Mouse (Mus musculus): ENCODE measurements around the gene Gapdh. TPM values are rescaled to one million over a fixed set of nuclear protein-coding genes. Genes with fewer than 3 reads are reported as not detected.

Gene Gapdh
- polyA plus RNA-seq, 1 experiment from 2014 or later: 1,103 TPM

GRCm38 (mm10) chr6:125210436-125210835, 44.2 kb upstream of the Gapdh start:
- Histone ChIP-seq H3K9ac (ENCODE audit: low read length) (no peak overlapping the region), H3K36me3 (ENCODE audit: control insufficient read depth, insufficient read depth, low read length) (no peaks in the 10 kb centered on the region), H3K4me3 (ENCODE audit: low read depth, low read length) (no peak overlapping the region), H3K4me2 (replicated peaks; ENCODE audit: low read depth) (no peak overlapping the region), H3K27me3 (ENCODE audit: control insufficient read depth, insufficient read depth, low read length) (no peaks in the 10 kb centered on the region), H3K4me1 (replicated peaks; ENCODE audit: control insufficient read depth, insufficient read depth) (no peaks in the 10 kb centered on the region), H3K27ac (replicated peaks) (no peak overlapping the region), H3K9me3 (ENCODE audit: control insufficient read depth, low read length) (no peaks in the 10 kb centered on the region)
- WGBS: 80% methylated on average over 1 of the region's 1 CpGs
- DNase-seq (ENCODE audit: low spot score): no peak
- no peak for ATAC-seq (ENCODE audit: low FRiP score, low TSS enrichment)
- peak; percentile 40 for TF ChIP-seq CTCF (IDR thresholded peaks at IDR 0.05; ENCODE audit: low read depth)
- no peak for TF ChIP-seq EP300 (optimal IDR thresholded peaks at IDR 0.05)

GRCm38 (mm10) chr6:125197166-125197565, 30.9 kb upstream of the Gapdh start:
- TF ChIP-seq CTCF (IDR thresholded peaks at IDR 0.05; ENCODE audit: low read depth) (no peak), EP300 (optimal IDR thresholded peaks at IDR 0.05) (no peak)
- DNase-seq (ENCODE audit: low spot score): no peak
- H3K9me3 ChIP-seq (ENCODE audit: control insufficient read depth, low read length): no peaks in the 10 kb centered on the region

GRCm38 (mm10) chr6:125196301-125196700, 30.0 kb upstream of the Gapdh start:
- DNase-seq (ENCODE audit: low spot score) (no peak), ATAC-seq (ENCODE audit: low FRiP score, low TSS enrichment) (no peak)
- Histone ChIP-seq H3K4me3 (ENCODE audit: low read depth, low read length) (no peak overlapping the region), H3K9me3 (ENCODE audit: control insufficient read depth, low read length) (no peaks in the 10 kb centered on the region), H3K9ac (ENCODE audit: low read length) (no peak overlapping the region), H3K27me3 (ENCODE audit: control insufficient read depth, insufficient read depth, low read length) (no peaks in the 10 kb centered on the region), H3K36me3 (ENCODE audit: control insufficient read depth, insufficient read depth, low read length) (no peaks in the 10 kb centered on the region), H3K27ac (replicated peaks) (no peak overlapping the region), H3K4me1 (replicated peaks; ENCODE audit: control insufficient read depth, insufficient read depth) (0 out of 2 replicates have a peak, but pooled peaks cover 3% of the 10 kb centered on the region), H3K4me2 (replicated peaks; ENCODE audit: low read depth) (no peak overlapping the region)
- TF ChIP-seq EP300 (optimal IDR thresholded peaks at IDR 0.05): no peak
- TF ChIP-seq CTCF (IDR thresholded peaks at IDR 0.05; ENCODE audit: low read depth): no peak
- 69% methylated on average over 3 of the region's 3 CpGs for WGBS

More at GRCm38 (mm10) chr6:125197166-125197565, 30.9 kb upstream of the Gapdh start:
- no peak for ATAC-seq (ENCODE audit: low FRiP score, low TSS enrichment)
- no peaks in the 10 kb centered on the region for H3K27me3 ChIP-seq (ENCODE audit: control insufficient read depth, insufficient read depth, low read length)
- 0 out of 2 replicates have a peak, but pooled peaks cover 3% of the 10 kb centered on the region for H3K4me1 ChIP-seq (replicated peaks; ENCODE audit: control insufficient read depth, insufficient read depth)
- H3K36me3 ChIP-seq (ENCODE audit: control insufficient read depth, insufficient read depth, low read length): no peaks in the 10 kb centered on the region
- no peak overlapping the region for H3K4me3 ChIP-seq (ENCODE audit: low read depth, low read length)
- H3K27ac ChIP-seq (replicated peaks): no peak overlapping the region
- no peak overlapping the region for H3K4me2 ChIP-seq (replicated peaks; ENCODE audit: low read depth)
- 75% methylated on average over 5 of the region's 5 CpGs for WGBS
- H3K9ac ChIP-seq (ENCODE audit: low read length): no peak overlapping the region

GRCm38 (mm10) chr6:125195541-125196075, 29.3 kb upstream of the Gapdh start:
- no peak overlapping the region for H3K9ac ChIP-seq (ENCODE audit: low read length)
- TF ChIP-seq CTCF (IDR thresholded peaks at IDR 0.05; ENCODE audit: low read depth) (no peak), EP300 (optimal IDR thresholded peaks at IDR 0.05) (no peak)
- 38% methylated on average over 1 of the region's 1 CpGs for WGBS
- H3K27ac ChIP-seq (replicated peaks): no peak overlapping the region
- no peak overlapping the region for H3K4me3 ChIP-seq (ENCODE audit: low read depth, low read length)
- no peaks in the 10 kb centered on the region for H3K27me3 ChIP-seq (ENCODE audit: control insufficient read depth, insufficient read depth, low read length)
- no peaks in the 10 kb centered on the region for H3K36me3 ChIP-seq (ENCODE audit: control insufficient read depth, insufficient read depth, low read length)
- no peaks in the 10 kb centered on the region for H3K9me3 ChIP-seq (ENCODE audit: control insufficient read depth, low read length)
- no peak for DNase-seq (ENCODE audit: low spot score)
- H3K4me1 ChIP-seq (replicated peaks; ENCODE audit: control insufficient read depth, insufficient read depth): 0 out of 2 replicates have a peak, but pooled peaks cover 3% of the 10 kb centered on the region
- ATAC-seq (ENCODE audit: low FRiP score, low TSS enrichment): no peak
- H3K4me2 ChIP-seq (replicated peaks; ENCODE audit: low read depth): no peak overlapping the region

GRCm38 (mm10) chr6:125193390-125193789, 27.1 kb upstream of the Gapdh start:
- Histone ChIP-seq H3K9ac (ENCODE audit: low read length) (no peak overlapping the region), H3K4me2 (replicated peaks; ENCODE audit: low read depth) (no peak overlapping the region), H3K4me1 (replicated peaks; ENCODE audit: control insufficient read depth, insufficient read depth) (0 out of 2 replicates have a peak, but pooled peaks cover 3% of the 10 kb centered on the region), H3K27me3 (ENCODE audit: control insufficient read depth, insufficient read depth, low read length) (no peaks in the 10 kb centered on the region), H3K4me3 (ENCODE audit: low read depth, low read length) (no peak overlapping the region), H3K36me3 (ENCODE audit: control insufficient read depth, insufficient read depth, low read length) (no peaks in the 10 kb centered on the region), H3K9me3 (ENCODE audit: control insufficient read depth, low read length) (no peaks in the 10 kb centered on the region), H3K27ac (replicated peaks) (no peak overlapping the region)
- no peak for TF ChIP-seq EP300 (optimal IDR thresholded peaks at IDR 0.05)
- TF ChIP-seq CTCF (IDR thresholded peaks at IDR 0.05; ENCODE audit: low read depth): no peak
- no peak for ATAC-seq (ENCODE audit: low FRiP score, low TSS enrichment)
- 49% methylated on average over 7 of the region's 7 CpGs for WGBS
- no peak for DNase-seq (ENCODE audit: low spot score)

- peak overlapping the region; percentile 65 for H3K4me3 ChIP-seq (ENCODE audit: low read depth, low read length)
- DNase-seq (ENCODE audit: low spot score) (no peak), ATAC-seq (ENCODE audit: low FRiP score, low TSS enrichment) (no peak)
- H3K27me3 ChIP-seq (ENCODE audit: control insufficient read depth, insufficient read depth, low read length): no peaks in the 10 kb centered on the region
- 0 out of 2 replicates have a peak, but pooled peaks cover 3% of the 10 kb centered on the region for H3K4me1 ChIP-seq (replicated peaks; ENCODE audit: control insufficient read depth, insufficient read depth)
- H3K27ac ChIP-seq (replicated peaks): peak overlapping the region; percentile 97
- WGBS: 38% methylated on average over 5 of the region's 5 CpGs
- peak overlapping the region; percentile 73 for H3K9ac ChIP-seq (ENCODE audit: low read length)
- H3K4me2 ChIP-seq (replicated peaks; ENCODE audit: low read depth): peak overlapping the region; percentile 77
- 0 out of 2 replicates have a peak, but pooled peaks cover 2% of the 10 kb centered on the region for H3K36me3 ChIP-seq (ENCODE audit: control insufficient read depth, insufficient read depth, low read length)
- TF ChIP-seq CTCF (IDR thresholded peaks at IDR 0.05; ENCODE audit: low read depth) (no peak), EP300 (optimal IDR thresholded peaks at IDR 0.05) (no peak)
- H3K9me3 ChIP-seq (ENCODE audit: control insufficient read depth, low read length): no peaks in the 10 kb centered on the region
Measured at GRCm38 (mm10) chr6:125192841-125193240, 26.6 kb upstream of the Gapdh start.

Measured in stomach, postnatal 0 days (tissue).